Mouse (Mus musculus) A20 (cell line): Measurements from ENCODE around the gene Sap30.

Source experiments
- DNase-seq: peaks from one replicate; pipeline ENCODE4 v3.0.0-alpha.2; 2011; ENCODE audit warnings: low read depth, low spot score

Sap30 gene

DNA sequence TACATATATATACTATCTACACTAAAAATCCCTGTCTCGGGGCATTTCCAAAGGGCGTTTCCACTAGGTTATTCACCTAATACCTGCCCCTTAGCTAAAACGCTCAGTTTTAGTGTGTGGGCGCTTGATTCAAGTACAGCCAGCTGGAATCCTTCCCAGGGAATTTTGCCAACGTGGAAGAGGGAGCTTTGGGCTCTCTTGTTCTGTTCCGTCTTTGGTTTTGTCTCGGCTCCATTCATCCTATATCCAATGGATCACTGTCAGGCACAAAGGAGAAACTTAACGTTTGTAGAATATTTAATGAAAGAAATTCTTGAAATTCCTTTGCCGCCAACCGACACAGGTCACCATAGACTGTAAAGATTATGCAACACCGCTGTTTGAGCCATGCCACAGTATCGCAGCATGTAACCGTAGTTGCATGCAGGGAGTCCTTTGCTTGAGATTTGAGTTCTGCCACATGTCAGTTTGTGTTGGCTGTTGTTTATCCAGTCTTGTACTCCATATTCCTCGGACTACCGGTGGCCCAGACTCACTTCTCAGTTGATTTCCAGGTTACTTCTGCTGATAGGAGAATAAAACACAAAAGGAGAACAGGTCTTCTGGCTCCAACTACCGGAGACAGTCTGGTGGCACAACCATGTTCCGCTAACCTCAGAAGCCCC is 11.3 kb upstream of the Sap30 start:
- DNase-seq, result no peak

DNA sequence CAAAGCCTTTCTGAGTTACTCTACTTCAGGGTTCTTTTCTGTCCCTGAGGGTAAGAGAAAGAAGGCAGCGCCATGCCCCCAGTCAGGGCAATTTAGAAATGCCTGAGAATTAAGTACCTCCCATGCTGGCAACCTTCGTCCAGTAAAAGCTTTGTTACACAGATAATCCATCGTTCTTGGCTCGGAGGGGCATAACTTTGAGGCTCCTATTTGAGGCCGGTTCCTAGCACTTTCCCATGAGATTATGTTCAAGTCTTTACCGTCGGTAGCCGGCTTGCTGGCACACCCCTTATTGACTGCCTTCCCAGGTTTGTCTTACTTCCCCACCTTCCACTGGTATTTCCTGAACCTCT is 10.8 kb upstream of the Sap30 start:
- no peak for DNase-seq

DNA sequence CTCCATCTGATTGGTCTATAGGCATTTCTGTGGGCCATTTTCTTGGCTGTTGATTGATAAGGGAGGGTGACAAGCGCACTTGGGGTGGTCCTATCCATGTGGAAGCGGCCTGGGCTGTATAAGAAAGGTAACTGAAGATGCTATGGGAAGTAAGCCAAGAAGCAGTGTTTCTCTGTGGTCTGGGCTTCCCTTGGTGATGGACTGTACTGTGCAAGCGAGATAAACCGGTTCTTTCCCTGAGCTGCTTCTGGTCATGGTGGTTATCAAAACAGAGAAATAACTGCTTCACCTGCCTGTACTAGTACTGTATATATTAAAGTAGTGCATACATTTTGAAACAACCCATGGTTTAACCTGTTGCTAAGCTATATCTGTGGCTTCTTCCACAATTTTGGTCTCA is 4.2 kb upstream of the Sap30 start:
- DNase-seq, result no peak

DNA sequence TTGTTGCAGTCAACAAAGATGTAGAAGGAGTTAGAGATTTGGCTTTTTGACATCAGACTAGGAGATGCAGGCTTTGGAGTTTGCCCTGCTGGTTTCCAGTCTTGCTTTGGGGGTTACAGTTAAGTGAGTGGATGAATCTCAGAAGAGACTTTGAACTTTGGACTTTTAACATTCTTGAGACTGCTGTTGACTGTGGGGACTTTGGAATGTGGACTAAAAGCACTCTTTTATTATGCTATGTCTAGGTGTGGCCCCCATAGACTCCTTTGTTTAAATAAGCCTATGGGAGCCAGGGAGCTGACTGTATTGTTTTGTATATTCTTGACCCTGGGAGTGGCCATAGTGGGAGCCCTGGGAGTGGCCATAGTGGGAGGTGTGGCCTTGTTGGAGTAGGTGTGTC is 2.2 kb upstream of the Sap30 start:
- no peak for DNase-seq

DNA sequence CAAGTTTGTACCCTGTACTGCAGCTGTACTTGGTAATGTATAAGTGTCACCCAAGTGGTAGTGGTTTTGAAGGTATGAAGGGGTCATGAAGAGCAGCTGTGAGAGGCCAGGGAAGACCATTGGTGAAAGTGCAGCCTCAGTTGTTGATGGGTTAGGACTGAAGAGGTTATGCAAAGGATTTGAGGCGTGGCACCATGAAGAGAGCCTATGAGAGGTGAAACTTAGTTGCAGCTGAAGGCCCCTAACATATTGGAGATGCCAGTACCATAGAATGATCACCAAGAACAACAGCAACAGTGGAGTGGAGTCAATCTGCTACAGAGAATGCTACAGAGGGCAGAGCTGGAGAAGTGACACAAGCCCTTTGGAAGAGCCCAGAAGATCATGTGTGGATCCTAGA is 1.7 kb upstream of the Sap30 start:
- peak; percentile 37 for DNase-seq

DNA sequence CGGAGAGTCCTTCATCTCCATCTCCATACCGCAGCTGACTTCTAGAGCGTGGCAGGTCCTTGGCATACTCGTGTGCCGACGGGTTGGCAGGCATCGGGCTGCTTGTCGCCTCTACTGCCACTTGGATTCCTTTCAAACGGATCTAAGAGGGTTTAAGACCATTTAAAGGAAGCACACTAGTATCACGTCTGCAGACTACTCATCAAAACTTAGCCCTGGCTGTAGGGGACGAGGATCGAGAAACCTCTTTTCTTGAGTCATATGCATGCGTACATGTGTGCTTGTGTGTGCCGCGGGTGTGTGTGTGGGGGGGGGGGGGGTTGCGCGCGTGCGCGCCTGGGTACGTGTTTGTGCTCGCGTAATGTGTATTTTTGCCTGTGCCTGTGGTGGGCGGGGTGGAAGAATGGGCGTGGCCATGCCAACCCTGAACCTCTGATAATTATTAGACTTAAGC is 679 bp upstream of the Sap30 start:
- peak; percentile 92 for DNase-seq

DNA sequence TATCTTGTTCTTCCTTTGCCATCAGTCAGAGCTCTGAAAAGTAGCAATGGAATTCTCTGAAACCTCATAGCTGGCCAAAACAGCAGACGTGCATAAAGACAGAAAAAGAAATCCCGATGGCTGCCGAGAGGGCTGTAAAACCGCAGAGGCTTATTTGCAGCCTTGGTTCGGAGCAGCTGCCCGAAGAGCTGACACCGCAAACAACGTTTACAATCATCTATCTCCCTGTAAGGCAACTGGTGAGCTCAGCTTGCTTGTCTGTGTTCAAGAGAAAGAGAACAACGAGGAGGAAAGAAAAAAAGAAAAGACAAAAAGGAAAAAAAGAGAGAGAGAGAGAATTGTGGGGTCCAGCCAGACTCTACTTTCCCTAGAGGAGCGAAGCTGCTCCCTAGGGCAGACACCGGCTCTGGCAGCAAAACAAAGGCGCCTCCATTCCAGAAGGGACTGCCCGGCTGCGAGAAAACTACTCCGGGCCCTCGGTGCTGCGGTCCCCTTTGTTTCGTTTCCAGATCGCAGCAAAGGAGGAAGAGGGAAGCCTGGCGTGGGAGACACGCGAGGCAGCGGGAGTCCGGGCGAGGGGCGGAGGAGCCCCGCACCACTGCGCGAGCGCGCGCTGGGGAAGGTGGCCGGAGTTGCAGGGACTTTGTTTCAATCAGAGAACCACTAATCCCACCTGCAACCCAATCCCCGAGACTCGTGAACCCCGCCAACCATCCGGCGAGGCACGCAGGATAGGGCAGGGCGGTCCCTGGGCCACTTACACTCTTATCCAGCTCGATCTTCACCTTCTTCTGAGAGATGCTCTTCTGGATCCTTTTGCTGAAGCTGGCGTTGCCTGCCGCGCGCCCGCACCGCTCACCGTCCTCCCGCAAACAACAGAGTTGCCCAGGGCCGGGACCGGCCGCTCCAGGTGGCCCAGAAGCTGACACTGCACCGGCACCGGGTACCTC is 894 bp downstream of the Sap30 start:
- DNase-seq, result peak; percentile 64

DNA sequence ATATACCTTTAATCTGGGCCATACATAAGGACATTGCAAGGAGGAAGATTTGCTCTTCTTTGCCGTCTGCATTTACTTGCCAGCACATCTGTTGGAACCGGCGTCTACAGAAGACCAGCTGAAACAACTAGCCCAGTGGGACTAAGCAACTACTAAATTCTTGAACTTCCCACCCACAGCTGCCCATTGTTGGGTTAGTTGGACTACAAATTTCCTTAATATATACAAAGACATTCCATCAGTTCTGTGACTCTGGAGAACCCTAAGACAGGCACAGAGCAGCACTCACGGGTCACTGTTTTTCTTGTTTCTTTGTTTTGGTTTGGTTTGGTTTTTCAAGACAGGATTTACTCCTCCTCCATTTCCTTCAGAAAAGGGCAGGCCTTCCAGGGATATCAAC is 7.1 kb downstream of the Sap30 start:
- DNase-seq, result no peak

DNA sequence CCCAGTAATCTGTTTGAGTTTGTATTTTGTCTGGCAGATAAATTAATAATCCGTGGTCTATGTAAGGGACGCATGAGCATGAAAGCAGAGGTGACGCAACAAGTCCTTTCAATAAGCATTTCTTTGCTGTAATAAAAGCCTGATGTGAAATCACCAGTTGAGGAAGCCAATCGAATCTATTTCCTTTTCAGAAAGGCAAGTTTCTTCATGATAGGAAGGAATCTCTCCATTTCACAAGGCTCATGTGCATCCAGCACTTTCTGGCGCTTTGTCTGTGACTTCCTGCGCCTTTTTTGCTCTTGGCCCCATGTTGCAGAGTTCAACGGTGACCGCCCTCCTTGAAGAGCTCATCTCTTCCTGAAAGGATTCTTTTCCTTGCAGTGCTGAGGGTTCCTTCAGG is 8.0 kb downstream of the Sap30 start:
- DNase-seq, result no peak

DNA sequence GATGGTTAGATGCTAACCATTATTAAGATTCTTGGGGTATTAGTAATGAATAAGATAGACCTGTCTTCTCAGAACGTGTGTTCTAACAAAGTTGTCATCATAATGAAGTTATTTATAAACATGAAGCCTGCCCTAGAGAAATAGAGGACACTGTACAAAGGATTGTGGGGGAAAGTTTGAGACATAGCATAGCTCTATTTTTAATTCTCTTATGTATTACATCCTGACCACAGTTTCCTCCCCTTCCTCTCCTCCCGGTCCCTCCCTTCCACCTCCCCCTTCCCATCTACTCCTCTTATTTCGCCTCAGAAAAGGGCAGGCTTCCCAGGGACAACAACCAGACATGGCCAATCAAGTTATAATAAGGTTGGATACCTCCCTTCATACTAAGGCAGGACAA is 9.3 kb downstream of the Sap30 start:
- DNase-seq, result no peak

DNA sequence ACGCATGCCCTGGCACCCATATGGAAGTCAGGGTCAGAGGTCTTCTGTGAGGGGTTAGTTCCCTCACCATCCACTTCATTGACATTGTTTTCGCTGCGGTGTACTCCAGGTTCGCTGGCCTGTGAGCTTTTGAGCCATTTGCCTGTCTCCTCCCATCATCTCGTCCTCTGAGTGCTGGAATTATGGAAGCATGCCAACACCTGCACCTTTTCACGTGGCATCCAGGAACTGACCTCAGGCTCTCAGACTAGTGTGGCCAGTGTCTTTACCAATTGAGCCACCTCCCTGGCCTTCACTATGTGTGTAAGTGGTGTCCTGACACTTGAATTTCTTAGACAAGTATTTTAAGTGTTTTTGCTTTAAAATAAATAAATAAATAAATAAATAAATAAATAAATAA is 13.9 kb downstream of the Sap30 start:
- DNase-seq, result no peak

DNA sequence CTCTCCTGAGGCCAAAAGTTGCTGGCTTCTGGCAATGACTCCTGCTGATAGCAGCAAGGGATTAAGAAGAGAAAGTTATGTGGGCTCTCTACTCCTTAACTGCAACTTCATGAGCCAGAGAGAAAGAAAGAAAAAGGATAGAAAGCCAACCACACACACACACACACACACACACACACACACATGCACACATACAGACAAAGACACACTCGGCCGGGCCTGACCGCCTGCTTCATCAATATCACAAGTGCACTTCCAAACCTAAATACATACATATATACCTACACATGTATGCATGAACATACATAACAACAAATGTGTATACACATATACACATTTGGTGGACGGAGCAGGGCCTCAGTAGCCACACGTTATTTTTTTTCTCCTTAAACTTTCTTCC is 16.8 kb downstream of the Sap30 start:
- no peak for DNase-seq

DNA sequence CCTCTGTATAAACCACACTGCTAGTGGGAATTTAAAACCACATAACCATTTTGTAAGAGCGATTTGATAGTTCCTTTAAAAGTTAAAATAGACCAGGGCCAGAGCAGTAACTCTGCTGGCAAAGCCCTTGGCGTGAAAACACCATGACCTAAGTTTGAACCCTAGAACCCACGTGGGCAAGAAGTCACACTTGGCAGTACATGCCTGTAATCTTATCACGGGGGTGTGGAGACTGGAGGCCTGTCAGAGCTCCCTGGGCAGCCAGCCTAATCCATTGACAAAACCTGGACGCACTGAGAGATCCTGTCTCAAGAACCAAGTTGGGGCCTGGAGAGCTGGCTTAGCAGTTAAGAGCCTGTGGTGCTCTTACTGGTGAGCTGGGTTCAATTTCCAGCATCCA is 19.0 kb downstream of the Sap30 start:
- no peak for DNase-seq

DNA sequence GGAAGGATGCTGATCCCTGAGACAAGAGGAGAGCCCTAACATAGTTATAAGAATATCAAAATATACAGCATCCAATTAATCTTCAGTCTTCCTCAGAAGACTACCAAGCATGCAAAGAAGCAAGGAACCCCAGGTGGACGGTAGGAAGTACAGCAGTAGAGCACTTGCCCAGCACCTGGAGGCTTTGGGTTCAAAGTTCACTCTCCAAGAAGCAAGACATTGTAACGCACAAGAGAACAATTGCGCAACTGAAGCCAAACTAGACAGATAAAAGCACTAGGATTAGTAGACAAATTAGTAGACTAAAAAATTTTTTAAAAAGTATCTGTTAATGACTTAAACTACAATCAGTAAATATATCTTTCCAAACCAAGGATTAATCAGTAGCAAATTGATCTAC is 23.9 kb downstream of the Sap30 start:
- DNase-seq, result no peak

DNA sequence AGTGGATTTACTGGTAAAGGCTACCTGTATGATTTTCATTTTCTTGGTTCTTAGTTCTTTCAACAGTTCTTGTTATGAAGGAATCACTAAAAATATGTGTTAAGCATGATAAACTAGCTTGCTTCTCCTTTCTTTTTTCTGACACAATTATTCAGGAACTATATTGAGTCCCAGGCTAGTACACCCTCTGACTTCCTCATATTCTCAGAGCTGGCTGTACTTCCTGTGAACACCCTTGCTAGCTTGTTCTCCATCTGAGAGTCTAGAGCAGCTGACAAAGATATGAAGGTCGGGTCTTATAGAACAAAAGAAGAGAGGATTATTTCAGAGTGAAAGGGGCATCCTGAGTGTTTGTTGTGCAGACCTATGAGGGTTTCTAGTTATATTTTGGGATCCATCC is 24.8 kb downstream of the Sap30 start:
- DNase-seq, result peak; percentile 12

DNA sequence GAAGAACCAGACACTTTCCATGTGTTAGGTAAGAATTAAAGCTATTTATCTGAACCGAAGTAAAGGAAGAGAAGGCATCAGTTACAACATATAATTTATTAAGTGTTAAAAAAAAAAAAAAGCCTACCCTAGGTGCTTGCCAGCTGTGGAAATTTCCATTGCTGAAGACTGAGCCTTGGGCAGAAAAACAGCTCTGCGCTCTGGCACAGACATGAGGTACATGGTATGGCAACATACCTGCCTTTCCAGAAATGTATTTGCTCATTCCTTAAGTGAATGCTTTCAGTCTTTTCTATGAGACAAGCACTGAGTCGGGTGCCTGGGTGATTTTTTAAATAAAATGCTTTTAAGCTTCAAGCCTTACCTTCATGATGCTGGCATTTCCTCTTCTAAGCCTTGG is 29.7 kb downstream of the Sap30 start:
- no peak for DNase-seq

DNA sequence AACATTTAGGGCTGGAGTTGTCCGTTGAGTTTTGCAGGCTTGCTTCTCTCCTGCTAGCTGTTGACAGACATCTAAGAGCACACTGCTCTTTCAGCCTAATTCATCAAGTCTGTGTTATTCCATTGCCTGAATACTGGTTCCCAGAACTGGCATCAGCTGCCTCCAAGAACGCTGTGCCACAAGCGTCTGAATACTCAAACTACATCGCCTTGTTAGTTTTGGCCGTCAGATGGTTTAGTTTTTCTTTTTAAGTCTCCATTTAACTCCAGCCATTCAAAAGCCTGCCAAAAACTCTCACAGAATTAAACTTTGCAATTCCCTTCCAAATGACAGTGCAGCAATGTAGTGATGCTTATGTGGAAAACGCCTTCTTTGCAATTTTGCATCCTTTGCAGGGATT is 30.5 kb downstream of the Sap30 start:
- DNase-seq, result no peak

DNA sequence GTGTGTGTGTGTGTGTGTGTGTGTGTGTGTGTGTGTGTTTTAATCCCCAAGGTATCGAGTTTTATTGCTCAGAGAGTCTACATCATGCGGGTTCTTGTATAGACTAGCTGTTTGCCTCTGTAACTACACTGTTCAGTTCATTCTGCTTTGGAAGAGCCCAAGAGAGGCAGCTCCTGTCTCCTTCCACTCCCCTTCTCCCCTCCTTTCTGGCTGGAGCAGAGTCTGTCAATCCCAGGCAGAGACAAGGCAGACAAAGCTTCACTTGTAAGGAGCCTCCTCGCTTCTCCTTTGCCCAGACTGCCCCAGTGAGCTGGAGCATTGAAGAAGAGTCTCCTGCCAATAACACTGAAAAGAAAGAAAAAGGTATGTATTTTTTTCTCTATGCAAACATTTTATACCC is 31.9 kb downstream of the Sap30 start, which contains the start of gene Scrg1:
Gene Scrg1, plus strand, starts transcription at position 159 of the 400 bp plus-strand sequence.
- DNase-seq, result no peak

DNA sequence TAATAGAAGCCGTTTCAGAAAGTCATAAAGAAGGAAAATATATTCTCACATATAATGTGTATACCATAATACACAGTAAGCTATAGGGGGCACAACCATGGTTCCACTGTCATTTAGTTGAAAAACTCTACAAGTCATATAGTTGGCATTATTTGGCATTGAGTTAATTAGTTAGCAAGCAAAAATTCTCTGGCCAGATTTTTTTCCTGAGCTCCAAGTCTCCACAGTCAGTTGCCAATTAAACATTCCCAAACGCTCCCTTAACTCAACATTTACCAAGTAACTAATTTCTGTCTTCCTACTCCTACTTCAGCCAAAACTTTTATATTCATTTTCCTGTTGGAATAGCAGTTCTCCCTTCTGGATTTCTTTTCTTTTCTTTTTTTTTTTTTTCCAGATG is 34.3 kb downstream of the Sap30 start:
- DNase-seq, result no peak

DNA sequence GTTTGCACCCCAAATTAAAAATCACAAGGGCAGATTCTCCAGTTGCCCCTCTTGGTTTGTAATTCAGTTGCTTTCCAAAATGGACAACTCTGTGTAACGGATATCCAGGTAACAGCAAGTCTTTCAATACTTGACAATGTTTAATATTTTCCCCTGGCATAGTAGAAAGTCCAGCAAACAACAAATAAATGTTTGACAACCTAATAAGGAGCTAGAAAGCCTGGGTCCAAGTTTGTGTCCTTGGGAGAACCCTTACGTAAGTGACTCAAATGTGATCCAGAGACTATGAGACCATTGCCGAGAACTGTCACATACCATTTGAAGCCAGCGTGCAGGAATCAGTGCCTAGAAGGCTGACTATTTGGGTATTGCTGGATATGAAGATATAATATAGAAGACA is 35.8 kb downstream of the Sap30 start:
- no peak for DNase-seq

DNA sequence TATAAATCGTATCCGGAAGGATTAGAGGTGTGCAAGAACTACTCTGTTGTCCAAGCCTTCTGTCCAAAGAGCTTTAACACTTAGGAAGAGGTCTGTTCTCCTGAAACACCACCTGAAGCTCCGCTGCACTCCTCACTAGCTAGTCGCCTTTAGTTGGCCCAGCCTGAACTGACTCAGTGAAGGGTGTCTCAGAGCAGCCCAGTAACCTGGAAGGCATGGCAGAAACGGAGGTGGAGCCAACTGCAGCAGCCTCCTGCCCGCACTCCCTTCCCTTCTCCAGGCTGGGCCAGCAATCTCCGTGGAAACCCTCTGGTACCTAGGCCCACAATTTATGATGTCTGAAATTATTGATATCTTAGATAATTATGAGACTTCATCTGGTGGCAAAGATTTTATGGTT is 36.9 kb downstream of the Sap30 start:
- DNase-seq, result no peak

DNA sequence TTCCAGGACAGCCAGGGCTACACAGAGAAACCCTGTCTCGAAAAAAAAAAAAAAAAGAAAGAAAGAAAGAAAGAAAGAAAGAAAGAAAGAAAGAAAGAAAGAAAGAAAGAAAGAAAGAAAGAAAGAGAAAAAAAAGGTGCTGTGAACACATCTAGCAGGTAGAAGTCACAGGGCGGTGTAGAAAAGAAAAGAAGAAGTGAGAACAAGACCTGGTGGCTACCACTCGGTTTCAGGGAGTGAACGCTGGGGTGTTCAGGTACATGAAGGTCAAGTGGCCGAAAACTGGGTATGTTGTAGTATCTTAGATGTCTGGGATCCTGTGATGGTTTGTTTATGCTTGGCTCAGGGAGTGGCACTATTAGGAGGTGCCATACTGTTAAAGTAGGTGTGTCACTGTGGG is 41.8 kb downstream of the Sap30 start:
- peak; percentile 70 for DNase-seq

DNA sequence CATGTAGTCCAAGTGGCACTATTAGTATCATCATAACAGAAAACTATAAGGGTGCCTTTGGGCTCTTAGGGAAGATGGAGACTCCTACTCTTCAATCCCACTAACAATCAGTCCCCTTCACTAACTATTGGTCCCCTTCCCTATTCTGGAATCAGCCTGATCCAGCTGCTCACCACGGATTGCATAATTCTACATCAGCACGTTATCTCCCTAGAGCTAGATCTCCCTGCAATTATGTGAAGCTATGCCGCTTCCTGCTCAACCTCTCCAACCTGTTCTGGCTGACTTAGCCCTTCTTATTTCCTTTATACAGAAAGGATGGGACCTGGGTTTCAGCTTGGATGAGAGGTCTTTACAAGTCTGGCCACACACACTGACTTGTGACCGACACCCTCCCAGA is 44.4 kb downstream of the Sap30 start:
- no peak for DNase-seq
